Mouse (Mus musculus) forebrain, embryonic 13.5 days (tissue): ENCODE measurements around the gene Atg10. TPM values are rescaled to one million over a fixed set of nuclear protein-coding genes. Genes with fewer than 3 reads are reported as not detected.
A peak's percentile ranks its signal among the peaks of the same experiment; 100 is the strongest.
"Not testable (repeated sequence)": the region's sequence is repeated elsewhere in the genome, so short reads cannot be mapped to it uniquely, and the experiment has no call there.

Source experiments
- ATAC-seq: fragments of 200-750 bp; cut with Nextera tagmentation; 2 replicates; pipeline ENCODE4 v1.8.0; 2017
- H3K27ac ChIP-seq: fragments of 300-500 bp; sonication (generic); 2 replicates; pipeline ENCODE4 v1.5.1; 2015; ENCODE audit warnings: inconsistent platforms, mild to moderate bottlenecking, moderate library complexity
- H3K27me3 ChIP-seq: fragments of 300-500 bp; sonication (generic); 2 replicates; pipeline ENCODE4 v1.6.1; 2015; ENCODE audit warnings: mild to moderate bottlenecking, inconsistent platforms
- H3K36me3 ChIP-seq: fragments of 300-500 bp; sonication (generic); 2 replicates; pipeline ENCODE4 v1.6.1; 2015; ENCODE audit warnings: mild to moderate bottlenecking, inconsistent platforms; ENCODE audit not compliant: poor library complexity, severe bottlenecking
- H3K4me1 ChIP-seq: fragments of 300-500 bp; sonication (generic); 2 replicates; pipeline ENCODE4 v1.6.1; 2015; ENCODE audit warnings: inconsistent platforms
- H3K4me2 ChIP-seq: fragments of 300-500 bp; sonication (generic); 2 replicates; pipeline ENCODE4 v1.6.1; 2015; ENCODE audit warnings: inconsistent platforms, mild to moderate bottlenecking, moderate library complexity
- H3K4me3 ChIP-seq: fragments of 300-500 bp; sonication (generic); 2 replicates; pipeline ENCODE4 v1.5.1; 2015; ENCODE audit warnings: mild to moderate bottlenecking, inconsistent platforms
- H3K9ac ChIP-seq: fragments of 300-500 bp; sonication (generic); 2 replicates; pipeline ENCODE4 v1.6.1; 2015; ENCODE audit warnings: mild to moderate bottlenecking, inconsistent platforms
- H3K9me3 ChIP-seq: fragments of 300-500 bp; sonication (generic); replicated peaks from 2 replicates; pipeline ENCODE4 v1.6.1; 2016; ENCODE audit warnings: inconsistent platforms
- WGBS: fragments of 180-500 bp; shearing (Covaris S2); methylation state at CpG from one replicate; pipeline ENCODE4 v1.1.7; 2015; 5-methylcytosine and 5-hydroxymethylcytosine counted together
- polyA plus RNA-seq: library from polyadenylated mRNA; unstranded; fragments of >200 nt; fragmentation: Nextera tagmentation; extraction: Ambion mirVana; gene quantifications from 2 replicates; pipeline ENCODE4 v1.2.1, GENCODE M21; 2015

Atg10 gene
- polyA plus RNA-seq: 16.0 and 16.6 TPM in 2 replicates

DNA sequence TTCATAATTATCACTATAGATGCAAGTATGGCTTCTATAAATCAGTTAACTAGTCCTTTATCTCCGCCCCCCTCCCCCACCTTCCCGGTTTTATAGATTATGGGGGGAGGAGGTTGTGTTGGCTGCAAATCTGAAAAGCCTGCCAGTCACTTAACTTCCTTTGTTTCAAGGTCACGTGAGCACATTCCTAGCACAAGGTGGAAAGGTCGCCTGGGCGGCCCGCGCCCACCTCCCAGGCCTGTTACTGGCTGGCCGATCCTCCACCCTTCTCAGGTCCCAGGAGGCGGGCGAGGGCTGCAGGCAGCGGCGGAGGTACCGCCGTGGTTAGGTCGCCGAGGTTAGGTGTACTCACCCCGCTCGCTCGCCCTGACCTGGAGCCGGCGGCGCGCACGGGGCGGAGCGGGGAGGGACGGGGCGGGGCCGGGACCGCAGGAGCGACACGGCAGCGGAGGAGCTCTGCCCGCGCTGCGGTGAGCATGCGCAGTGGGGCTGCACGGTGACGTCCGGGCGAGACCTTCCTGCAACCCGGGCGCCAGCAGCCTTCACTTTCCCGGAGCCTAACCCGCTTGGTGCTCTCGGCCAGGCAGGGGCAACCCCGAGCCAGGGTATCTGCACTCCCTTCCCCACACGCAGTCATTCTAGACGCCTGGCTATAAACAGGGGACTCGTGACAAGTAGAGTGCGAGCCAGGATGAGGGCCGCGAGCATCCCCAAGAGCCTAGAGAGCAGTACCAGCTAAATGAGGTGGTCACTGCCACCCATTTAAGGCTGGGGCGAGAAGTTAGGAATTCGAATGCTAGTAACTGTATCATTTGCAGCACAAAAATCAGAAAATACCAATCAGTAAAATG is at the start of gene Atg10:
Gene Atg10 (minus strand): TSS at position 382 of the 851 bp plus-strand sequence.
- 2% methylated on average over 50 of the region's 55 CpGs for WGBS

DNA sequence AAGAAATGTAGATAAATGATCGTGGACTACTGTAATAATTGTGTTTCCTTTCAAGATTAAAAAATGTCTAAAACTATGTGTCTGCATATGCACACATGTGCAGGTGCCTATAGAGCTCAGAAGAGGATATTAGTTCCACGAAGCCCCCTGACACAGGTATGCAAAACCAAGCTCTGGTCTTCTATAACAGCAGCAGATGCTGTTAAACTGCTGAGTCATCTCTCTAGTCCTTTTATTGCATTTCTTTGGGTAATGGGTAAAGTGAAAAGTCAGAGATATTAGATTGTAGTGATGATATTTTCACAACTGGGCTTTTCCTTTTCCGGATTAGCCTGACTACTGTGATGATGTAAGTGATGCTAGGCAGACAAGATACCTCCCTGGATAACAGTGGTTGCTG is 28.6 kb upstream of the Atg10 start:
- no peak for ATAC-seq
- Histone ChIP-seq H3K9me3 (no peaks in the 10 kb centered on the region), H3K36me3 (no peaks in the 10 kb centered on the region), H3K4me2 (no peak overlapping the region), H3K4me3 (no peak overlapping the region), H3K27me3 (no peaks in the 10 kb centered on the region), H3K4me1 (no peaks in the 10 kb centered on the region), H3K9ac (no peak overlapping the region), H3K27ac (no peak overlapping the region)
- WGBS: 87% methylated on average over 3 of the region's 3 CpGs

More for the DNA sequence above, at the start of gene Atg10:
- H3K4me1 ChIP-seq: peaks cover 9% of the 10 kb centered on the region; the same call in 1 of the 2 replicates
- ATAC-seq: peak; percentile 98
- H3K36me3 ChIP-seq: no peaks in the 10 kb centered on the region
- H3K9me3 ChIP-seq: no peaks in the 10 kb centered on the region
- H3K27ac ChIP-seq: peak within 1 kb of the TSS; percentile 79
- peak within 1 kb of the TSS; percentile 62 for H3K4me2 ChIP-seq
- peak within 1 kb of the TSS; percentile 72 for H3K9ac ChIP-seq
- no peaks in the 10 kb centered on the region for H3K27me3 ChIP-seq
- H3K4me3 ChIP-seq: peak within 1 kb of the TSS; percentile 57

DNA sequence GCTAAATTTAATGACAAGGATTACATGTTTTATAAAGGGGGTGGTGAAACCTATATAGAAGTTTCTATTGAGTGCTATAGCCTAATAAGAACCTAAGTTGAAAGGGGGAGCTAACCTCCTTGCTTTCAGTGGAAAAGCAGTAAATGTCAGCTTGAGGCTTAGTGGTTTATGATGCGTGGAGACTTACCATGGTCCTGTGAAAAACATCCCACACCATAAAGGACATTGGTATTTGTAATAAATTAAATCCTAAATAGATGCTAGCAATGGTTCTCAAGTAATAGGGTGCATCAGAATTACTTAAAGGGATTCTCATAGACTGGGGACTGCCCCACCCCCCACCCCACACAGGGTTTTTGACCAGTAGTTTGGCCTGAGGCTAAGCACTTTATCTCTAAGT is 27.9 kb upstream of the Atg10 start:
- no peaks in the 10 kb centered on the region for H3K27me3 ChIP-seq
- no peak for ATAC-seq
- no peaks in the 10 kb centered on the region for H3K9me3 ChIP-seq
- no peak overlapping the region for H3K4me2 ChIP-seq
- WGBS: 55% methylated on average over 1 of the region's 1 CpGs
- no peaks in the 10 kb centered on the region for H3K36me3 ChIP-seq
- H3K4me1 ChIP-seq: no peaks in the 10 kb centered on the region
- no peak overlapping the region for H3K27ac ChIP-seq
- no peak overlapping the region for H3K4me3 ChIP-seq
- H3K9ac ChIP-seq: no peak overlapping the region

DNA sequence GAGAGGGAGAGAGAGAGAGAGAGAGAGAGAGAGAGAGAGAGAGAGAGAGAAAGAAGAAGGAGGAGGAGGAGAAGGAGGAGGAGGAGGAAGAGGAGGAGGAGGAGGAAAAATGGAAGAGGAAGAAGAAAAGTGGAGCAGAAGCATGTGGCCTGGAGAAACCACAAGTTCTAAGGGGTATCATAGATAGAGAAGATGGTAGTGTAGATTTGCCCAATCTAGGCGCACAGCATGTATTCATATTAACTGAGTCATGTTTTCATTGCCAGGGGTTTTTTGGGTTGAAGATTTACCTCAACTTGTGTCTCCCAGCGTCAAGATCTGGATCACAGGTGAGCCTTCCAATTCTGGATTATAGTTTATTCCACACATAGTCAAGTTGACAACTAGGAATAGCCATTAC is 26.3 kb upstream of the Atg10 start:
- not testable (repeated sequence) for H3K27ac ChIP-seq, ATAC-seq, H3K36me3 ChIP-seq, H3K4me2 ChIP-seq, H3K27me3 ChIP-seq, H3K4me3 ChIP-seq, H3K4me1 ChIP-seq, H3K9ac ChIP-seq, H3K9me3 ChIP-seq
- WGBS: 91% methylated on average over 2 of the region's 2 CpGs

DNA sequence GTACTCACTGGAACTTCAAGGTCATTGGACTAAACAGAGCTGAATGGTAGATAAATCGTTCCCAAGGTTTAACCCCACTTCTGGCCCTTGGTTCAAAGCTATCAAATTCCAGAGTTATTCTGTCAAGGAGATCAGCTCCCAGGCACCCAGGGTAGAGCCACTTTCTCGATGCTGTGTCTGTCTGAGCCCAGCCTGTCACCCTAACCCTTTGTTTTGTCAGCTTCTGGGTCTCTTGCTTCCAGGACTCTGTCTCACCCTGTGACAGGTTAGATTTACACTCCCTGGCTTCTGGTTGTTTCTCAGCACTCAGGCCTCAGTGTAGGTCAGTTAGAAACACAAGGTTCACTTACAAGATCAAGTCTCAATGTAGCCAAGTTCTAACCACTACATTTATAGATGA is 22.7 kb upstream of the Atg10 start:
- Histone ChIP-seq H3K4me1 (no peaks in the 10 kb centered on the region), H3K36me3 (no peaks in the 10 kb centered on the region), H3K9me3 (no peaks in the 10 kb centered on the region; the same call in 1 of the 2 replicates), H3K9ac (no peak overlapping the region), H3K27ac (no peak overlapping the region), H3K4me2 (no peak overlapping the region), H3K27me3 (no peaks in the 10 kb centered on the region), H3K4me3 (no peak overlapping the region)
- WGBS: 88% methylated on average over 2 of the region's 2 CpGs
- no peak for ATAC-seq

- H3K4me2 ChIP-seq: no peak overlapping the region
- WGBS: 73% methylated on average over 3 of the region's 3 CpGs
- H3K27ac ChIP-seq: no peak overlapping the region
- no peaks in the 10 kb centered on the region for H3K27me3 ChIP-seq
- no peak for ATAC-seq
- no peak overlapping the region for H3K4me3 ChIP-seq
- H3K36me3 ChIP-seq: no peaks in the 10 kb centered on the region
- H3K9ac ChIP-seq: no peak overlapping the region
- no peaks in the 10 kb centered on the region for H3K4me1 ChIP-seq
- H3K9me3 ChIP-seq: no peaks in the 10 kb centered on the region; the same call in 1 of the 2 replicates
These were observed 14.2 kb upstream of the Atg10 start for GRCm38 (mm10) chr13:91237976-91238375.

DNA sequence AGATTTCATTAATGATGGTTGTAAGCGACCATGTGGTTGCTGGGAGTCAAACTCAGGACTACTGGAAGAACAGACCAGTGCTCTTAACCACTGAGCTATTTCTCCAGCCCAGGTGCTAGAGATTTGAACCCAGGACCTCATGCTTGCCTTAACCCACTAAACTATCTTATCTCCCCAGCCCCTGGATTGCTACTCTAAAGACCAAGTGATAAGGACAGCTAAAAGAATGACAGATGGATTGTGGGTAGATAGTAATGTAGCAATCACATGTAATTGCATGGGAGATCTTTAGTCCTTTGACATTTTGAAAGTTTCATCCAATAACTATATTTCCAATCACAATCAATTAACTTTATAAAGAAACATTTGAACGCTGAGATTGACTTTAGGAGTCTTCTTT is 13.1 kb upstream of the Atg10 start:
- no peak overlapping the region for H3K4me2 ChIP-seq
- H3K4me3 ChIP-seq: no peak overlapping the region
- no peak for ATAC-seq
- H3K9me3 ChIP-seq: no peaks in the 10 kb centered on the region; the same call in 1 of the 2 replicates
- no peaks in the 10 kb centered on the region for H3K27me3 ChIP-seq
- 87% methylated on average over 2 of the region's 2 CpGs for WGBS
- H3K9ac ChIP-seq: no peak overlapping the region
- no peaks in the 10 kb centered on the region for H3K36me3 ChIP-seq
- H3K27ac ChIP-seq: no peak overlapping the region
- H3K4me1 ChIP-seq: no peaks in the 10 kb centered on the region

- H3K9ac ChIP-seq: peak overlapping the region; percentile 72
- H3K4me2 ChIP-seq: peak overlapping the region; percentile 62
- H3K27me3 ChIP-seq: no peaks in the 10 kb centered on the region
- no peaks in the 10 kb centered on the region for H3K9me3 ChIP-seq
- peak; percentile 2; the same call in 1 of the 2 replicates for ATAC-seq
- H3K4me1 ChIP-seq: peaks cover 9% of the 10 kb centered on the region; the same call in 1 of the 2 replicates
- H3K27ac ChIP-seq: peak overlapping the region; percentile 79
- peak overlapping the region; percentile 57 for H3K4me3 ChIP-seq
- WGBS: 89% methylated on average over 2 of the region's 2 CpGs
- H3K36me3 ChIP-seq: no peaks in the 10 kb centered on the region
These were observed 658 bp upstream of the Atg10 start for GRCm38 (mm10) chr13:91224438-91224814.

DNA sequence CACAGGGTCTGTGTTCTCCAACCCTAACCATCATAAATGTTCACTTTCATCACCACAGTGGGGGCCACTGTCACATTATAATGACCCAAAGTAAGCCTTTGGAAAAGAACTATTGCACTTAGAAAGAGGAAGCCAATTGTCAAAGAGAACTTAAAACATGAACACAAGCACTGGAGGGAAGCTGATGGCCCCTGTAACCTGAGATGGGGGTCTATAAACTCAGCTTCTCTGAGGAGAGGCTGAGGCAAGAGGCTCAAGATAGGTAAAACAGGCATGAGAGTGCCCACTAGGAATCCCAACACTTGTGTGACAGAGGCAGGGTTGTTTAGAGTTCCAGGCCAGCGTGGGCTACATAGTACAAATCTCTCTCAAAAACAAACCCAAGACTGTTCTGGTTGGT is 705 bp downstream of the Atg10 start:
- Histone ChIP-seq H3K27me3 (no peaks in the 10 kb centered on the region), H3K27ac (peak overlapping the region; percentile 79), H3K36me3 (no peaks in the 10 kb centered on the region), H3K4me1 (peaks cover 9% of the 10 kb centered on the region; the same call in 1 of the 2 replicates), H3K9me3 (no peaks in the 10 kb centered on the region), H3K4me3 (peak overlapping the region; percentile 57), H3K4me2 (peak overlapping the region; percentile 62), H3K9ac (no peak overlapping the region)
- WGBS: 68% methylated on average over 1 of the region's 1 CpGs
- 0 out of 2 replicates have a peak, but pooled peaks have one; percentile 17 for ATAC-seq

DNA sequence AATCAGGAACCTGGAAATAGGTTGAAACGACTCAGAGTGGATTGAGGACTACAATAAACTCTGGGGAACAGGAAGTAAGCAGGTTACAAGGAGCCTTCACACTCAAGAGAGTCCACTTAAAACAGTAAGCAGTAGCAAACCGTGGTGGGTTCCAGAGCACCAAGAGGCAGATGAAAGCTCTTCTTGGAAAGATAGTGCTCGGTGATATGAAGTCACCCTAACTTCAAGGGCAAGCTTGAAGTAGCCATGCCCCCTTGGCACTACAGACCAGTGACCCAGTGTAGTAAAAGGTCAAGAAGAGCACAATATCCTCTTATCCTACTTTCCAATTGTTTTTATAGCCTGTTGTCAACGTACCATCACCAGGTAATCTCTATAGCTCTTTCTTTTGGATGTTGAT is 2.1 kb downstream of the Atg10 start:
- WGBS: 89% methylated on average over 4 of the region's 4 CpGs
- H3K4me1 ChIP-seq: peaks cover 9% of the 10 kb centered on the region; the same call in 1 of the 2 replicates
- ATAC-seq: no peak

GRCm38 (mm10) chr13:91217691-91218090 is 6.1 kb downstream of the Atg10 start:
- no peak overlapping the region for H3K9ac ChIP-seq
- no peaks in the 10 kb centered on the region for H3K9me3 ChIP-seq
- no peaks in the 10 kb centered on the region for H3K27me3 ChIP-seq
- no peaks in the 10 kb centered on the region for H3K4me1 ChIP-seq
- no peak overlapping the region for H3K4me2 ChIP-seq
- H3K27ac ChIP-seq: no peak overlapping the region
- H3K4me3 ChIP-seq: no peak overlapping the region
- ATAC-seq: 0 out of 2 replicates have a peak, but pooled peaks have one; percentile 10
- peaks cover 3% of the 10 kb centered on the region; the same call in 1 of the 2 replicates for H3K36me3 ChIP-seq
- 87% methylated on average over 2 of the region's 2 CpGs for WGBS

More for the DNA sequence above, 2.1 kb downstream of the Atg10 start:
- Histone ChIP-seq H3K27ac (no peak overlapping the region; the same call in 1 of the 2 replicates), H3K4me3 (no peak overlapping the region), H3K27me3 (no peaks in the 10 kb centered on the region), H3K36me3 (no peaks in the 10 kb centered on the region), H3K9ac (no peak overlapping the region), H3K9me3 (no peaks in the 10 kb centered on the region), H3K4me2 (no peak overlapping the region)

GRCm38 (mm10) chr13:91216656-91217205 is 7.0 kb downstream of the Atg10 start:
- H3K9me3 ChIP-seq: no peaks in the 10 kb centered on the region
- H3K9ac ChIP-seq: no peak overlapping the region
- WGBS: 92% methylated on average over 3 of the region's 3 CpGs
- no peaks in the 10 kb centered on the region for H3K4me1 ChIP-seq
- H3K27ac ChIP-seq: no peak overlapping the region
- H3K27me3 ChIP-seq: no peaks in the 10 kb centered on the region
- H3K36me3 ChIP-seq: peaks cover 5% of the 10 kb centered on the region; the same call in 1 of the 2 replicates
- ATAC-seq: no peak
- no peak overlapping the region for H3K4me2 ChIP-seq
- H3K4me3 ChIP-seq: no peak overlapping the region
